Mouse (Mus musculus): ENCODE measurements at regions not wholly inside any gene's neighbourhood (a gene's known extent, or its start where the extent isn't known, plus 50 kb on each side); places are given as distances from the start of the nearest gene placed in this dataset.
"Not testable (repeated sequence)": the region's sequence is repeated elsewhere in the genome, so short reads cannot be mapped to it uniquely, and the experiment has no call there.

DNA sequence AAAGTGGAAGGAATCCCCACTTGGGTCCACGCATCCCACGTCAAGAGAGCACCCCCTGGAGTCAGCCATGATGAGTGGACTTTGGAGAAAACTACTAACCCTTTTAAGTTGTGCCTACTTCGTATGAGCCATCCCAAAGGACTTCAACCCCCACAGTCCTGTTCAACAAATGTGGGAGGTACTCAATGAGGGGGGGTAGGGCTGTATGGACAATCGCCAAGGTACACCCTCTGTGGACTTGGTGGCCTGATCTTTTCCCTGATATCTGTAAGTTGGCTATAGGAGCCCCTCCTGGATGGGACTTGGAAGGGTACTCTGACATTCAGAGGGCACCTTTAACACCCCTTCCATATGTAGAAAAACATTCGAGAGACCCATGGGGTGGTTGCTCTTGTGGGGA lies 256.5 kb upstream of the Olfr161 start:
- not testable (repeated sequence) for DNase-seq (ENCODE audit: low read depth)

DNA sequence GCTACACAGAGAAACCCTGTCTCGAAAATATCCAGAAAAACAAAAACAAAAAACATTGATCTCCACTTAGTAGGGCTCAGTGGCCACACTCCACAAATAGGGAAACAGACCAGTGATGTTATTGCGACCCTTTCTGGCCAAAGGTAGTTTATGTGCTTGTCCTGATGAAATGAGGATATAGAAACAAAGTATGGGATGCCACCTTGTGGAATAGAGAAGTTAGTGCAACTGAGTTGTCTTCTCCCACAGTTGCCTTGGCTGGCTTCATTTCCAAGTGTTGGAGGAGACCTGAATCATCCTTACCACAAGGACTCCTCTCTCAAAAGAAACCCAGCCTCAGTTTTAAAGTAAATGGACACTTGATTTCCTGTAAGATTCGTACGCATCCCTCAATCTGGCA lies 247.5 kb upstream of the Olfr161 start:
- DNase-seq (ENCODE audit: low read depth), result not testable (repeated sequence)

- DNase-seq (ENCODE audit: low read depth), result not testable (repeated sequence)
Measured at GRCm38 (mm10) chr16:3344725-3345380, 246.0 kb upstream of the Olfr161 start.

- not testable (repeated sequence) for DNase-seq (ENCODE audit: low read depth)
Measured at GRCm38 (mm10) chr16:3349382-3349781, 241.5 kb upstream of the Olfr161 start.

GRCm38 (mm10) chr16:3349850-3350547 lies 240.8 kb upstream of the Olfr161 start:
- not testable (repeated sequence) for DNase-seq (ENCODE audit: low read depth)

DNA sequence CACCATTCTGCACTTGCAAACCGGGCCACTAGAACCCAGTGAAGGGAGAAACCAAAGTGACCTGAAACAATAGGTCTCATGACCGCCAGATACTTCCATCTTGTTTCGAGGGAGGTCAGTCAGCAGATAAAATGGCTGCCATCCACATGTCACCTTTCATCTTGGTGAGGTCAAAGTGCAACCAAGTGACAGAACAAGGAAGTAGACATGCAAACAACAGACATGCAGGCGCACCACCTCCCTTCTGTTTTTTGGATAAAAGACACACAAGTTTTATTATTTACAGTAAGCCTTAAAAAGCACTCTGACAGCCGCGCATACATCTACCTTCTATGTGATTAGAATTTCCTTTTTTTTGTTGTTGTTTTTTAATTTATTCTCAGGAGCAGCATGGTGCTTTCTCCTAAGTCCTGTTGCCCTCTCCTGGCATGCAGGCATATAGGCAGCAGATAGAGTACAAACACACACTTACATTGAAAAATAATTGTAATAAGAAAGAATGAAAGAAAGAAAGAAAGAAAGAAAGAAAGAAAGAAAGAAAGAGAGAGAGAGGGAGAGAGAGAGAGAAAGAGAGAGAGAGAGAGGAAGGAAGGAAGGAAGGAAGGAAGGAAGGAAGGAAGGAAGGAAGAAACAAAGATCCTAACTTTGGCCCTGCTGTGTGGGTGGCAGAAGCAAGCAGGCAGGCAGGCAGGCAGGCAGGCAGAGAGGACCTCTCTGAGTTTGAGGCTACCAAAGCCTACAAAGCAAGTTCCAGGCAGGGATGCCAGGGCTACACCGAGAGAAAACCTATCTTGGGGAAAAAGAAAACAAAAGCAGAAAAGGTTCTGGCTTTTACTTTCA lies 240.0 kb upstream of the Olfr161 start:
- peak; percentile 88 for DNase-seq (ENCODE audit: low read depth)

GRCm38 (mm10) chr16:3351508-3352046 lies 239.3 kb upstream of the Olfr161 start:
- not testable (repeated sequence) for DNase-seq (ENCODE audit: low read depth)

Measured in c-Kit-positive CD71-positive TER-119-negative erythroid progenitor cells, embryonic 14.5 days (primary cell).